Mouse (Mus musculus) lung, postnatal 4 days (tissue): Measurements from ENCODE around the gene Gsx2.

Experiments
- DNase-seq, 2 experiments: peaks; one replicate each; pipeline ENCODE4 v3.0.0; 2021

The Gsx2 gene

DNA sequence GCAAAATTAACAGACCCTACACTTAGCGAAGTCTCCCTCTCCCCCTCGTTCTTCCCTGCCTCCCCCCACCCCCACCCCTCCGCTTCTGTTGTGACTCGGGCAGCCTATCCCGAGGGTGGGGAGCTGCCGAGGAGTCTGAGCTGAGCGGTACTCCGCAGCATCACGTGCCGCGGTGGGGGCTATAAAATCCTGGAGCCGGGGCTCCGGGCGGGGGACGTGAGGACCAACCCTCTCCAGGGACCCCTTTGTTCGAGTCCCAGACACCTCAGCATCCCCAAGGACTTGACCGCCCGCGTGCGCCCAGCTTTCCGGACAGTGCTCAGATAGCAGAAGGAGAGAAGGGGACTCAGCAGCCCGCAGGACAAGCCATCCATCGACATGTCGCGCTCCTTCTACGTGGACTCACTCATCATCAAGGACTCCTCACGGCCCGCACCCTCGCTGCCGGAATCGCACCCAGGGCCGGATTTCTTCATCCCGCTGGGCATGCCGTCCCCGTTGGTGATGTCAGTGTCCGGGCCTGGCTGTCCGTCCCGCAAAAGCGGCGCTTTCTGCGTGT is at the start of gene Gsx2:
Gene Gsx2, plus strand, starts transcription at position 219 of the 559 bp plus-strand sequence.
- no peak for DNase-seq

DNA sequence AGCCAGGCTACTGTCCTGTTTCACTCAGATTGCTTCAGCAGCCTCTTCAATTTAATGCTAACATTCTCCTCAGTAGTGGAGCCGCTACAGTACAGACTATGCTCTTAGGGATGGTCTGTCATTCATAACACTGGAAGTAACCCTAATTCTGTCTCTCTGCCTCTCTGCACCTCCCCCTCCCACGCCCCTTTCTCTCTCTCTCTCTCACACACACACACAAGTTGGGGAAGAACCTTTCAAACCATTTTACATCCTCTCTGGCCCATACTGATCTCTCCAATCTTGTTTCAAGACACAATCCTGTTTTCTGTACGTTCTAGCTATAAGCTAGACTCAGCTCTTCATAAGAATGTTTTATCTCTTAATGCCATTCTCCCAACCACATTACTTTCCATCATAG is 39.9 kb upstream of the Gsx2 start:
- no peak for DNase-seq

DNA sequence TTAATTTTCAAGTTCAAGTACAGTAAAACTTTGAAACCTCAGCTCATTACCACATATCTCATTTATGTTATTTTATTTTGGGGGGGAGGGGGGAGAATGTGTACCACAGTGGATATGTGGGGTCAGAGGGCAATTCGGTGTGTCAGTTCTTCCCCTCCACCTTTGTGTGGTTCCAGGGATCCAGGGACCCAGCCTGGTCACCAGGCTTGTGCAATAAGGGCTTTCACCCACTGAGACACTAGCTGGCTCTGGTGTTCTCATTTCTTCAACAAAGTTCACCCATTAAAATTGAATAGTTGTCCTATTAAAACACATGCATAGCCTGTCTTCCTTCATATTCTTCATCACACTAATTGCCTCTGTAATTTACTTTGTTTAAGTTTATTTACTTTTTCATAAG is 36.1 kb upstream of the Gsx2 start:
- no peak for DNase-seq

DNA sequence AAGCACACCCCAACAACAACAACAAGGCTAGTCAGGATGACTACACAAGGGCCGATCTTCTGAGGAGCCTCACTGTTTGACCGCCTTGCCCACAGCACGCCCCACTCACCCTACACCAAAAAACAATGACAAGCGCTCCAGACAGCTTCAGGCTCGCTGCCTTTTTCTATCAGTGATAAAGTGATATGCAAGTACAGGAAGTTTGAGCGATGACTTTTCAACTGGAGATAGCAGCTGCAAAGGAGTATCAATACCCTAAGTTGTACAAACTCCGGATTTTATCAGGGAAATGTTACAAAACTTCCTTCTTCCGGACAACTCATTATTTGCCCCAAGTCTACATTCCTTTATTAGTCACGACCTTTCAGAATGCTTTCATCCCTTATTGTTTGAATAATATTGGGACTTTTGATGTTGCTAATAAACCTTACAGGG is 32.4 kb upstream of the Gsx2 start:
- no peak for DNase-seq

DNA sequence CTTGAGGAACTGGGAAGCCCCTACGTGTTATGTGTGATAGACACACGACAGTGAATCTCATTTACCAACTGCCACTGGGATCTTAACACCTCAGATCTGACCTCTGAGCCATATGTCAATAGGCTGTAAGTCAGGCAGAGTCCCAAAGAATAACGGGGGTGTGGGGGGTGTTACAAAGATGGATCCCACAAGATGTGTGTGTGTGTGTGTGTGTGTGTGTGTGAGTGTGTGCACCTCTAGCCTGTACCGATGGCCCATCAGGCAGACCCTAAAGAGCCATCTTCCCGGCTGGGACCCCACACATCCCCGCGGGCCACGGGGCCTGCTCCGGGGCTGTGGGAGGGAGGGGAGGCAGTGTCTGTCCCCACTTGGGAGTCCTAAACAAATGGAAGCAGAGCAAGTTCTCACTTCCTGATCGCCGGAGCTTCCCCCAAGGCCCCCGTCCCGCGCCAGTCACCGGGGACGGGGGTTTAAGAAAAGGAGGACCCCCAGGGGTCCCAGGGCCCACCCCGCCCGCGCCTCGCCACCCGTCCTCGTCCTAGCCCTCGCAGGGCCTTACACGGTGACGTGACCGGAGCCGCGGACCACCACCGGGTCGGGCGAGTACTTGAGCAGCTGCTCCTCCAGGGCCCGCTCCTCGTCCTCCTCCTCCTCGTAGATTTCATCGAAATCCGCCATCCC is 31.6 kb upstream of the Gsx2 start:
- peak in 1 of 2 experiments; percentile 64 for DNase-seq

DNA sequence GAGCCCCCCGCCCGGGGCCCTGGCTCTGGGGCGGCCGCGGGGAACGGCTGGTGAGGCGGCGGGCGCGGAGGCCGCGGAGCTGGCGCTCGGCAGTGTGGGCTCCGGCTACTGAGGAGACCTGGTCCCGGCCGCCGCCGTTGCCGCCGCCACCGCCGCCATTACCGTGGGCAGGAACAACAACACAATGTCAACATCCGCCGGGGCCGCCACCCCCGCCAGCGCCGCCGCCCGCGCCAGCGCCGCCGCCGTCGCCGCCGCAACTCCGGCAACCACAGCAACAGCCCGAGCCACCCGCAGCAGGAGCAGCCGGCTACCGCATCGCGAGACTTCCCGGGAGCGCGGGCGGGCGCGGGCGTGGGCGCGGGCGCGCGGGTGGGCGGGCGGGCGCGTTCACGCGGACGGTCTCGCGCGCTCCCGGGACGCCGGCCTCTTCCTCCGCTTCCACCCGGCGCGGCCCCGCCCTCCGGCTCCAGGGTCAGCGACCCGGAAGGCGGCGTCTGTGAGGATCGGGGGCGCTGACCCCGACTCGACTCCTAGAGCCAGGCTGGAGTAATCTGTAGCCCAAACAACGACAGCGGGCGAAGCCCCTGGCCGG is 31.0 kb upstream of the Gsx2 start, which contains the start of gene Chic2:
Gene Chic2, minus strand, starts transcription at position 465 of the 595 bp plus-strand sequence.
- DNase-seq, result peak; percentile 89 to 95

DNA sequence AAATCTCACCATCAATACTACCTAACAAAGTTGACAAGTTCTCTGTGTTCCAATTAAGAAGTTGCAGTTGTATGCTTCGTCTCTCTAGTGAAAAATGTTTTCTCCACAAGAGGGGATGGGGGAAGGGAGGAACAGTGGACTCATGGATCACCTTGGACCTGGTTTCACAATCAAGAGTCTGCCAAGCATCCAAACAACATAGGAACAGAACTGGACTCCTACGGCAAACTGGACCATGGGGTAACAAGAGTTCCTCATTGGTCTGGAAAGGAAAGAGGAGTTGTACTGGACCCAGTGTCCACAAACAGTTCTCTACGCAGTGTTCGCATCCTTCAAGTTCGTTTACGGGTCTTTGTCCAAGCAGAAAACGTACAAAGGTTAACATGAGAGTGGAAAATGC is 30.0 kb upstream of the Gsx2 start:
- no peak for DNase-seq

DNA sequence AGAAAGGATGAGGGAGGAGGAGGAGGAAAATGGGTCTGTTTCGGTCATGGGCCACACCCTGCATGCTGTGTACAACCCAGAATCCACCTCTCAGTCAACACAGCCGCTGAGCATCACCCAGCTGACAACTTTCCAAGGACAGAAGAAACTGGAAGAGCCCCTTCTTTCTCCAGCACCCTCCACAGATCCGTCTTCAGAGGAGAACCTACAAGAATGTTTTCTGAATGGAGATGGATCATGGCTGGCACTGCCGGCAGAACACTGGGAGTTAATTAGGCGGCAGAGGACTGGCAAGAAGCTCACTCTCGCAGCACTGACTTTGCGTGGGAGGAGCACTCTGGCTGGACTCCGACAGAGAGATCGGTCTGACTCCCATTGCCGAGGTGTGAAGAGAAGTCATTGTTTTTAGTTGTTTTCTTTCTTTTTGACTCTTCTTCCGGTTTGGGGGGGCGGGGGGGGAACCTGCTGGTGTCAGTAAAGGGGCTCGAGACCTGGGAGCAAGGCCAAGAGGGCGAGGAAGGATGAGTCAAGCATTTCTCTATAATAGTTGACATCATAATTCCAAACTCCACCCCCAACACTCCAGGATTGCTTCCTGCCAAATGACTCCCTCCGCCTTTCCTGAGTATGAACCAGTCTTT is 28.6 kb upstream of the Gsx2 start:
- DNase-seq, result peak; percentile 78

DNA sequence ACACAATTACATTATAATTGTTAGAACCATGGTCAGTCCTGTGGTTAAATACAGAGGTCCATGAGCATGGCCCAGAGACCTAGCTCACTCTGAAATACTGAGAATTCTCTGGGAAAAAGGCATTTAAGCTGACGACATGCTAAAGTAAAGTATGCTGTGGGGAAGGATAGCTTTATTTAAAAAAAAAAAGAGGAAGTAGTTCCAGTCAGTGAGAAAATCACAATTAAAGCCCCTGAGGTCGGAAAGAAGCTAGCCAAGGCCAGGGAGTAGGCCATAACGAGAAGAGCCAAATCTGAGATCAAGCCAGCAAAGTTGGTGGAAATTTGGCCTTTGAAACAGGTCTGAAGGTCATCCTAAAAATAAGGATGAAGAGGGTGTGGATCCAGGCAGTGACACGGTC is 24.3 kb upstream of the Gsx2 start:
- no peak for DNase-seq

DNA sequence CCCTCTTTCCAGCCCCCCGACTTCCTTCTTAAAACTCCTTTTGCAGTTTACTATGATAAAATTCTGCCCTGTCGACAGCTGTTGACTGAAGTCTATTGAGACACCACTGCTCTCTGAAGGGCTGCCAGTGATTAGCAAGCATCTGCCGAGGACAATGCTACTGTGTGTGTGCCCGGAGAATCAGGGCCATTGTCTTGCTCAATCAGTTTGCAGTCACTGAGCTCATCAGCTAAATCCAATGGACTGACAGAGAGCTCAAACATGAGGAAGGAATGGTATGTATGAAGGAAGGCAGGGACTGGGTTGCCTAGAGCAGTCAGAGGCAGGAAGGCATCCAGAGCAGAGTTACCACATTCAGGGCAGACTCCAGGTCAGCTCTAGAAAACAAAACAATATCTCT is 12.2 kb upstream of the Gsx2 start:
- peak in 1 of 2 experiments; percentile 49 for DNase-seq

DNA sequence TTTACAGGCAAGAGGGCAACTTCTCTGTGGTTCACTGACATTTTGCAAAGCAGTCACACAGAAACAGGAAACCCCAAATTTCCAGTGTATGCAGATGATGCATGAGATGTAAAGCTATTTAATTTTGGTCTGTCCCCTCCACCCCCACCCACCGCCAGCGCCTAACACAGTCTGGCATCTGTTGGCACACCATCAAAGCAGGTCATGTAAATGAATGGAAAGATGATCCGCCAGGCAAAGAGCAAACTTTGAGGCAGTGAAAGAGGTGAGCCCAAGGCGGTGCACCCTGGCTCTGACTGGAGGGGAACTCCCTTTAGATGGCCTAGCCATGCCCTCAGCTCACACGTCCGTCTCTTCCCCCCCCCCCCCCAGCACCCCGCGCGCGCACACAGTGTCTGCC is 8.7 kb upstream of the Gsx2 start:
- DNase-seq, result no peak

DNA sequence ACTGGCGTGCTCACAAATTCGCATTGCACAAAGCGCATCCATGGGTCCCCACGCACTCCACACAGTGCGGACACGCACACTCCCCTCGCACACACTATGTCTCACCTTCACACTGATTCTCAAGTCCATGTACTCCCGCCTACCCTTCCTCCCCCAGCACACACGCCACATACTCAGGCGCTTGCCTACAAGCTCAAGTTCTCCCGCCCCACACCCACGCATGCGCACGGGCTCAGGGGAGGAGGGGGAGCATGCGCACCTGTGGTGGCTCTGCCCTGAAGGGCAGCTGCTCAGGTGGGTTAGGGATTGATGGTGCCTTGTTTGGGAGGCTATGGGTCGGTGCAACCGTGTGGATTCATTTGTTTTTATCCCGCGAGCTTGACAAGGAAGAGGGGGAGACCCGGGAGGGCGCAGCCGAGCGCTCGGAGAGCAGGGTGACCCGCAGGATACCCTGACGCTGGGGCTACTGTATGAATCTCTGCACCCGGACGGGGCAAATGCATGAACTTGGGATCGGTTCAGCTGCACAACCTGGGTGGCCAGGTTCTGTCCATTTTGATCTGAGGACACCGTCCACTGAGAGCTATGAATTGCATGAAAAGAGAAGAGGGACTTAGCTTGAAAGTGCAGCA is 8.2 kb upstream of the Gsx2 start:
- DNase-seq, result peak; percentile 59 to 63

DNA sequence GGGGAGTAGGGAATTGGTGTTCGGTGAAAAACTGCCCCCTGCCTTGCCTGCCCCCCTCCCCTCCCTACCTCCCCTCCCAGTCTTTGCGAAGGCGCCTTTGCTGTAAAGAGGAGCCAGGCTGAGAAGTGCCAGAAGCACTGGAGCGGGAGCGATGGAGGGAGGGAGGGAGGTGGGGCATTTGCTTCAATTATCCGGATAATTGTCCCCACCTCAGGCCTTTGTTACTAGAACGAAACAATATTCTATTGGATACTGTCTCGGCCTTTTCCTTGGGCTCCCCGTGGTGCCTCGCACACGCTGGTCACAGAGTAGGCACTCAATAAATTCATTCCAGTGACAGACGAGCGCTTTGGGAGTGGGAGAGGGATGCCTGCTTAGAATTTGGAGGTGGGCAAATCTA is 5.3 kb upstream of the Gsx2 start:
- no peak for DNase-seq

DNA sequence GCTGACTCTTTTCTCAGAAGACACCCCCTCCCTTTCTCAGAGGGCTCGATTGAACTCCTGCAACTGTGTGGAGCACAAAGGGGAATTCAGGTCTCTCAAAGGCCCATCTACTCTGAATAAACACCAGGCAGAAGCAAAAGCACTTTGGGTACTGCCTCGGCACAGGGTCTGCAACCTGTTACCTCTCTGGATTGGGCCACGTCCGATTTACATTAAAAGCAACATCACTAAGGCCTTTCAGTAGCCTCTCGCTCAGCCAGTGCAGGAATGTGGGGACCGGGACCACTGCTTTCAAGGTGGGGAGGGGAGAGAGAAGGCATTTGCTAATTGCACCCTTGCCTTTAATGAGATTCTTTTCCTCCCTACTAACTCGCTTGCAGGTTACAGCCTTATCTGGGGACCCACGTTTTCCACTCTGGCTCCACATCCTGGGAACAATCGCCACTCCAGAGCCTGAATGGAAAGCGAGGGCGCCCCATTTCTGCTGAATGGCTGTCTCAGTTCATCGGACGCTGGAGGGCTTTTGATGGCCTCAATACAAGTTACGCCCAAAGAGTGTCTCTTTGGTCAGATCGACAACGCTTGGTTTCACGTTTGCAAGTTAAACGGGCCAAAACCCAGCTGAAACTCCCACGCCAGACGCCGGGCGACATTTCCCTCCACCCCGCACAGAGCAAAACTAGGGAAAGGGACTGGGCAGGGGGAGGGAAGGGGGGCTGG is 4.6 kb upstream of the Gsx2 start:
- DNase-seq, result no peak

DNA sequence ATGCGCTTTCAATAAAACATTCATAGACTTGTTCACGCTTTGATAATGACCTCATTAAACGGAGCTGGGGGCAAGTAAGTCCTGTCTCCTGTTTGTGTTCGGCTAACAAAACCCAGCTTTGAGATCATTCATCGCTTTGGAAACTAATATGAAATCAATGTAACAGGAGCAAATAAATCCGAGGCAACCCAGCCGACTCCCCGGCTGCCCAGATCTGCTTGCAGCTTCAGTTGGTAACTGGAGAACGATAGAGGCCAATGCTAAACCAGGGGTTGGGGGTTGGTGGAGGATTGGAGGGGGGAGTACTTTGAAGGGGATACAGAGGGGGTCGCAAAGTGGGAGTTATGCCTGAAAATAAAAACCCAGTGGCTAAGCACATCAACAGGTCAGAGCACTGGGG is 3.5 kb upstream of the Gsx2 start:
- no peak for DNase-seq

DNA sequence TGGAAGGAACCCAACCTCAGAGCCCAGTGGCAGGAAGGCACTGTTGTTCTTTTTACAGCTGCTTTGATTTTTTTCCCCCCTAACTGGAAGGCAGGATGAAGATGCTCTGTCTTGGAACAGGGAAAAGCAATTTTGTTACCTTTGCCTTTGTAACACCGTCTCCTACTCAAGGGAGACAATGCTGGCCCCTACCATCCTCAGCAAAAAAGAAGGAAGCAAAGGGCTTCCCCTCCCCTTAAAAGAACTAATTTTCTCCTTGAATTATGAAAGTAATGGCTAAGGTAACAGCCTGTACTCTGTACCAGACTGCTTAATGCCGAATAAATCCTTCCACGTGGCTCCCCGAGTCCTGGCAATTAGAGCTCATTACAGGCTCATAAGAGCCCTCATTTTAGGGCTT is 2.9 kb upstream of the Gsx2 start:
- no peak for DNase-seq

DNA sequence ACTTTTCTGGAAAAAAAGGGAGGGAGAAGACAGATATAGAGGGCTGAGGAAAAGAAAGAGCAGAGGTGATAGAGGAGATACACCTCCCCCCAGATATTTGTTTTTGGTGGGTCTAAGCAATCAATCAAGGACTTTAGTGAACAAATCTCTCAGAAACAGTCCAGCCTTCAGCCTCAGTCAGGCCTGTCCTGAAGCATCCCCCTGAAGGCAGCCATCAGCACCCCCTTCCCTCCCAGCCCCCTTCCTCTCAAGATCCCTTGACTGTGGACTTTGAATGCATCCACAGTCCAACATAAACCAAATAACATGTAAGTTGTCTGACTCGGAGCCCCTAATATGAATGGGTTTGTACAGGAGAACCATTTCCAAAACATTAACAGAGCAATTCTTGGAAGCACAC is 2.2 kb upstream of the Gsx2 start:
- no peak for DNase-seq

DNA sequence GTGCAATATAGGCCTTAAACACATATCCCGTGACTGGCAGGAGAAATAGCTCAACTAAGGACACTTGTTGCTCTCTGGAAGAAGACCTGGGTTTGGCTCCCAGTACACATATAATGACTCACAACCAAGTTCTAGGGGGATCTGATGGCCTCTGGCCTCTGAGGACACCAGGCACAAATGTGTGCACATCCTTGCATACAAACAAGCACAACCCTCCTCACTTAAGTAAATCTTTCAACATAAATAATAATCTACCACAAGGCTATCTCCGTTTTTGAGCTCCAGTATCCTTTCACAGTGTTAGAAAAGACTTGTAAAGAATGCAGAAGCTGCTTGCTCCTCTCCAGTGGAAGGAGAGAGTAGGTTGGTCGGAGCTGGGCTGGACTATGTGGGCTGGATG is 1.7 kb upstream of the Gsx2 start:
- no peak for DNase-seq

DNA sequence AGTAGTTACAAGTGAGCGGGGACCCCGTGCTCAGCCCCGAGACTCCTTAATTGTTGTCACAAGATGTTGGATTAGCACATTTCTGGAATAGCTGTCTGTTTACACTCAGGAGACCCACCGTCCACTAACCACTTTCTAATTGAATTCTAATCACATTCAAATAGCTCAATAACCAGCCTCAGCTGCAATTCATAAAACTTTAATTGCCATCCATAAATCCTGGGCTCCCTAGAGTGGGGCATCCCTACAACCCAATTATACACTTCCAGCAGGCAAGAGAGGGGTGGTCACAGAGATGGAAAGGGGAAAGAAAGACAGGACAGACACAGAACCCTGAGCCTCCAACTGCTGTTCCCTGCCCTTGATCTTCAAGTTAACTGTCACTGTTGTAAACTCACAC is 1.3 kb upstream of the Gsx2 start:
- DNase-seq, result no peak

DNA sequence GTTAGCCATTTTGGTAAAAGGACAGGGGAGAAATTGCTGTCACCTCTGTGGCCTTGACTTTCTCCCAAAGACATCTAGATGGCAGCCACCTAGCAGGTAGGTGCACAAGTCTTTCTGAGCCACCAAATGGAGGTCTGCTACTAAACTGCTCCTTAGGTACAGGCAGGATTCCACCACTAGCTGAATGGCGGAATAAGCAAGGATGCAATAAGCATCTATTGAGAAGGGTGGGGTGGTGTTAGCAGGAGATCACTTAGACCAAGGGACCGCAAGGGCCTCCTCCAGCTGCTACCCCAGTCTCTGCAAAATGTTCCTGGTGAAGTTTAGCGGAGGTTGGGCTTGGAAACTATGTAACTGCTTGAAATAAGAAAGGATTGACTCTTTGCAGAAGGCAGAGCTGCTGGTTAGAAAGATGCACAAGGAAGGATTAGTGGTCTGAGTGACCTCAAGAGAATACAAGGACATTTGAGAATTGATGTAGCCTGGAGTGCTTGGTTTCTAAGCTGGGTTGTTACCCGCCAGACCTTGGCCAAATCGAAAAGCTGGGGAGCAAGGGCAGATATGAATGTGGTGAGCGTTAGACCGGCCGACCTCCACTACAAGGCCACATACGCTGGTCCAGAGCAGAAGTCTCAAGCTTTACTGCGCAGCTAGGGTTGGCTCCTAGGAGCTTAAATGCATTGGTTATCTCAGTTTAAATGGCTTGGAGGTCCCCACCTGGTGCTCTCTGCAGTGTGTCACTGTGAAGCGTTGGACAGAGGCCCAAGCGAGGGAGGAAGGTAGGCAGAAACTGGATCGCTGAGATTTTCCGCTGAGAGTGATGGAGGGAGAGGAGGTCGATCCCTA is 641 bp upstream of the Gsx2 start:
- no peak for DNase-seq

DNA sequence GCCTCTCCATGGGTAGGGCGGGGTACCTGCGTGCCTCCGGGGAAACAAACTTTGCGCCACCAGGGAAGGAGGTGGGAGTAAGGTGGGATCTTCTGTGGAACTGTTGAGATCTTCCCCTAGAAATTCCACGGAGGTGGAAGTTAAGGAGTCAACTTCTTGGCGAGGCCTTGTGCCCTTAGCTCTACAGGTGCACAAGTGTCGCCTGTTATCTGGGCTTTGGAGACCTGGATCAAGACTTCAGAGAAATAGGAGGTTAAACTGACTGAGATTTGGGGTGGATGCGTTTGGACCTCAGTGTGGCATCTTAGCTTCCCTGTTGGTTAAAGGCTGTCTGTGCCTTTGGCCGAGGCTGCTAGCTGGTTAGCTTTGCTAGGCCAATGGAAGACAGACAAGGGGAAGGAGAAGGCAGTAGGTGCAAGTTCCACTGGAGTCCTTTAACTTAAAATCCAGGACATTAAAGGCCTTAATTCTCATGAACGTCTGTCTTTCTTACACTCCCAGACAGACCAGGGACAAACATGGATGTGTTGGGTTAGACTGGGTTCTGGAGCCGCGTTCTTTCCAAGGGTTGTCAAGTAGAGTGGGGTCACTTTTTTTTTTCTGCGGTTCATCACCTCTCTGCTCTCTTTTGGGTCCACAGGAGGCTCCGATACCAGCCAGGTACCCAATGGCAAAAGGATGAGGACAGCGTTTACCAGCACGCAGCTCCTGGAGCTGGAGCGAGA is 1.1 kb downstream of the Gsx2 start:
- no peak for DNase-seq
